Mouse (Mus musculus): ENCODE measurements around the gene Zbtb25. TPM values are rescaled to one million over a fixed set of nuclear protein-coding genes. Genes with fewer than 3 reads are reported as not detected.

Gene Zbtb25
- polyA plus RNA-seq (2017; shearing (Covaris generic)) = 10 to 100 TPM; 12.1 to 15.0 TPM

GRCm38 (mm10) chr12:76369206-76369977 lies at the start of gene Zbtb25:
Zbtb25 (minus strand) TSS chr12:76369602.
- ATAC-seq = peak; percentile 45

GRCm38 (mm10) chr12:76418346-76418745 lies 48.9 kb upstream of the Zbtb25 start:
- ATAC-seq = no peak

- ATAC-seq = no peak
These were observed 48.0 kb upstream of the Zbtb25 start, which contains the start of gene Ppp1r36 for GRCm38 (mm10) chr12:76417433-76417854. Ppp1r36 (plus strand) TSS chr12:76417538.

GRCm38 (mm10) chr12:76415383-76416010 lies 46.1 kb upstream of the Zbtb25 start:
- ATAC-seq = no peak

- no peak for ATAC-seq
These were observed 39.8 kb upstream of the Zbtb25 start for GRCm38 (mm10) chr12:76409166-76409565.

GRCm38 (mm10) chr12:76407184-76407583 lies 37.8 kb upstream of the Zbtb25 start:
- ATAC-seq = no peak

GRCm38 (mm10) chr12:76405971-76406370 lies 36.6 kb upstream of the Zbtb25 start:
- no peak for ATAC-seq

- no peak for ATAC-seq
These were observed 36.0 kb upstream of the Zbtb25 start for GRCm38 (mm10) chr12:76405183-76405970.

- no peak for ATAC-seq
These were observed 35.4 kb upstream of the Zbtb25 start for GRCm38 (mm10) chr12:76404836-76405182.

GRCm38 (mm10) chr12:76403886-76404537 lies 34.6 kb upstream of the Zbtb25 start, which contains the start of gene Hspa2:
Hspa2 (plus strand) TSS chr12:76404176.
- peak; percentile 85 for ATAC-seq

GRCm38 (mm10) chr12:76402991-76403885 lies 33.8 kb upstream of the Zbtb25 start:
- peak; percentile 67 for ATAC-seq

GRCm38 (mm10) chr12:76401674-76402073 lies 32.3 kb upstream of the Zbtb25 start:
- no peak for ATAC-seq

GRCm38 (mm10) chr12:76397281-76397680 lies 27.9 kb upstream of the Zbtb25 start:
- no peak for ATAC-seq

GRCm38 (mm10) chr12:76392979-76393378 lies 23.6 kb upstream of the Zbtb25 start:
- ATAC-seq = no peak

GRCm38 (mm10) chr12:76391595-76392271 lies 22.3 kb upstream of the Zbtb25 start:
- no peak for ATAC-seq

- ATAC-seq = no peak
These were observed 19.4 kb upstream of the Zbtb25 start for GRCm38 (mm10) chr12:76388794-76389193.

GRCm38 (mm10) chr12:76385342-76385741 lies 15.9 kb upstream of the Zbtb25 start:
- no peak for ATAC-seq

- no peak for ATAC-seq
These were observed 10.7 kb upstream of the Zbtb25 start for GRCm38 (mm10) chr12:76380151-76380550.

- no peak for ATAC-seq
These were observed 9.2 kb upstream of the Zbtb25 start for GRCm38 (mm10) chr12:76378556-76378955.

- ATAC-seq = no peak
These were observed 8.3 kb upstream of the Zbtb25 start for GRCm38 (mm10) chr12:76377726-76378125.

- ATAC-seq = no peak
These were observed 7.7 kb upstream of the Zbtb25 start for GRCm38 (mm10) chr12:76377059-76377458.
